Mouse (Mus musculus): ENCODE measurements around the gene Msh3. TPM values are rescaled to one million over a fixed set of nuclear protein-coding genes. Genes with fewer than 3 reads are reported as not detected.
"Not testable (repeated sequence)": the region's sequence is repeated elsewhere in the genome, so short reads cannot be mapped to it uniquely, and the experiment has no call there.

Gene Msh3
- 12.6 and 14.6 TPM in 2 replicates for polyA plus RNA-seq (2015; fragmentation: Nextera tagmentation; extraction: Ambion mirVana)

DNA sequence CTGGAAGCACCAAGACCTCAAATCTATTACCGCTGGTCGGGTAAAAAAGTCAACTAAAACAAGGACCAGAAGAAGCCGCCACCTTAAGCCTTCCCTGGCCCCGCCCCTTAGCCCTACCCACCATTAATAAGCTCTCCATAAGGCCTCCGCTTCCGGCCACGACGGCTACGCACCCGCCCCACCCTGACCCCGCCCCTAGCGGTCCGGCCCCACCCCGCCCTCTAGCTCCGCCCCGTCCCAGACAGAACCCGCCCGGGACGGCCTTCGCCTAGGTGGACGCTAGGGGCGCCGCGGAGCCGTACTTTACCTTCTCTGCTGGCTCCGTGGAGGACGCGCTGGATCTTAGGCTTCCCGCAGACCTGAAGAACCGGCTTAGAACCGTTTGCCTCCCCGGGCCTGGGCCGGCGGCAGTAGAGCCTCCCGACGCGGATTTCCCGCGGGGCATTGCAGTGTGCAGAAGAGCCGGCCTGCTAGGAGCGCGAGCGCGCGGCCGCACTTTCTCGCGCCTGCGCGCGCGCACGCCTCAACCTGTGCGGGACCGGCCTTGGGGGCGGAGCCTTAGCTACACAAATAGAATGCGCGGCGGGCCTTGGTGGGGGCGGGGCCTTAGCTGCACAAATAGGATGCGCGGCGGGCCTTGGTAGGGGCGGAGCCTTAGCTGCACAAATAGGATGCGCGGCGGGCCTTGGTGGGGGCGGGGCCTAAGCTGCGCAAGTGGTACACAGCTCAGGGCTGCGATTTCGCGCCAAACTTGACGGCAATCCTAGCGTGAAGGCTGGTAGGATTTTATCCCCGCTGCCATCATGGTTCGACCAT, at the start of gene Msh3, which contains the start of gene Dhfr:
Gene Msh3, minus strand, starts transcription at position 548 of the 816 bp plus-strand sequence.
Gene Dhfr, plus strand, starts transcription at position 271 of the 816 bp plus-strand sequence.
- under 1% methylated on average over 76 of the region's 76 CpGs for WGBS
- H3K9ac ChIP-seq = peak within 1 kb of the TSS; percentile 87
- H3K4me3 ChIP-seq = peak within 1 kb of the TSS; percentile 65
- H3K27ac ChIP-seq (replicated peaks) = peak within 1 kb of the TSS; percentile 90
- H3K9me3 ChIP-seq = no peaks in the 10 kb centered on the region
- peaks cover 25% of the 10 kb centered on the region for H3K4me1 ChIP-seq
- H3K27me3 ChIP-seq (replicated peaks) = no peaks in the 10 kb centered on the region
- peaks cover 29% of the 10 kb centered on the region for H3K36me3 ChIP-seq
- H3K4me2 ChIP-seq = peak within 1 kb of the TSS; percentile 98
- ATAC-seq (ENCODE audit: extremely low read depth, insufficient number of reproducible peaks, low FRiP score, low TSS enrichment) = peak; percentile 97

DNA sequence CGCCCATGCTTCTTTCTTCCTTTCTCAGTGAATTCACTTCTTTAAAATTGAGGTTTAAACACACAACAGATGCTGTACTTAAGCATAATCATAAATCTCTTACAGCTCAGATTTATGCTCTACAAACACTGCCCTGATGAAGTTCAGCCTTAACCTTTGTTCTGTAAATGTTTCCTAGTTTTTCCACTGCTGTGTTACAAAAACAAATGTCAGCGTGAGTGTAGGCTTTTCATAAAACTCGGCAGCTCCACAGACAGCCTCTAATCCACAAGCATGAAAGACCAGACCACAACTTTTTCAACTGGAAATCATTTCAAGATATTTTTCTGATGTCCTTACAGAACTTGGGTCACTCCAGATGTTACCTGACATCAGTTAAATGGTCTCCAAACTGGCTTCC, 48.7 kb upstream of the Msh3 start:
- no peak overlapping the region for H3K27ac ChIP-seq (replicated peaks)
- H3K4me1 ChIP-seq = no peaks in the 10 kb centered on the region
- H3K27me3 ChIP-seq (replicated peaks) = no peaks in the 10 kb centered on the region
- no peaks in the 10 kb centered on the region for H3K9me3 ChIP-seq
- no peak for ATAC-seq (ENCODE audit: extremely low read depth, insufficient number of reproducible peaks, low FRiP score, low TSS enrichment)
- H3K4me3 ChIP-seq = no peak overlapping the region
- 76% methylated on average over 3 of the region's 3 CpGs for WGBS
- H3K36me3 ChIP-seq = no peaks in the 10 kb centered on the region
- no peak overlapping the region for H3K9ac ChIP-seq
- H3K4me2 ChIP-seq = no peak overlapping the region

DNA sequence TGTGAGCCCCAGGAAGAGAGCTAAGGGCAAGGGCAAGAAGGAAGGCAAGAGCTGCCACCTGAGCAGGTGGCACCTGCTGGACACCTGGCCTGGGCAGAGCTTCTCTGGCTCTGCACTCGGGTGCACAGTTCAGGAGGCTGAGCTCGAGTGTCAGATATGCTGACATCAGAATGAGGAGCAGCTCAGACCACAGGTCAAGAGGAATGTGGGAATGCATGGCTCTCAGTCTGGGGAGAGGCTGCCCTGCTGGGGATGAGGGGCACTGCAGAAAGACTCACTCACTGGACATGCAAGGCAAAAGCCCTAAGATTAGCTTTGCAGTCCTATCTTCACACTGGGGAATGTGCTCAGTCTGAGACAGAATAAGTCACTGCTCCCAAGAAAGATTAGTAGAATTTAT, 47.3 kb upstream of the Msh3 start:
- Histone ChIP-seq H3K4me1 (no peaks in the 10 kb centered on the region), H3K27ac (replicated peaks) (no peak overlapping the region), H3K36me3 (no peaks in the 10 kb centered on the region), H3K9ac (no peak overlapping the region), H3K4me3 (no peak overlapping the region), H3K9me3 (no peaks in the 10 kb centered on the region), H3K4me2 (no peak overlapping the region), H3K27me3 (replicated peaks) (no peaks in the 10 kb centered on the region)
- 16% methylated on average over 2 of the region's 2 CpGs for WGBS
- no peak for ATAC-seq (ENCODE audit: extremely low read depth, insufficient number of reproducible peaks, low FRiP score, low TSS enrichment)

GRCm38 (mm10) chr13:92398491-92399384, 43.9 kb upstream of the Msh3 start:
- H3K4me3 ChIP-seq = no peak overlapping the region
- H3K9me3 ChIP-seq = no peaks in the 10 kb centered on the region
- H3K27ac ChIP-seq (replicated peaks) = no peak overlapping the region
- H3K27me3 ChIP-seq (replicated peaks) = no peaks in the 10 kb centered on the region
- H3K4me2 ChIP-seq = no peak overlapping the region
- ATAC-seq (ENCODE audit: extremely low read depth, insufficient number of reproducible peaks, low FRiP score, low TSS enrichment) = no peak
- WGBS = 63% methylated on average over 11 of the region's 11 CpGs
- no peak overlapping the region for H3K9ac ChIP-seq
- H3K36me3 ChIP-seq = no peaks in the 10 kb centered on the region
- no peaks in the 10 kb centered on the region for H3K4me1 ChIP-seq

GRCm38 (mm10) chr13:92393047-92393661, 38.4 kb upstream of the Msh3 start:
- Histone ChIP-seq H3K9me3 (no peaks in the 10 kb centered on the region), H3K4me1 (no peaks in the 10 kb centered on the region), H3K27ac (replicated peaks) (no peak overlapping the region), H3K36me3 (no peaks in the 10 kb centered on the region), H3K27me3 (replicated peaks) (no peaks in the 10 kb centered on the region), H3K9ac (no peak overlapping the region), H3K4me2 (no peak overlapping the region), H3K4me3 (no peak overlapping the region)
- WGBS = 75% methylated on average over 12 of the region's 12 CpGs
- ATAC-seq (ENCODE audit: extremely low read depth, insufficient number of reproducible peaks, low FRiP score, low TSS enrichment) = no peak

DNA sequence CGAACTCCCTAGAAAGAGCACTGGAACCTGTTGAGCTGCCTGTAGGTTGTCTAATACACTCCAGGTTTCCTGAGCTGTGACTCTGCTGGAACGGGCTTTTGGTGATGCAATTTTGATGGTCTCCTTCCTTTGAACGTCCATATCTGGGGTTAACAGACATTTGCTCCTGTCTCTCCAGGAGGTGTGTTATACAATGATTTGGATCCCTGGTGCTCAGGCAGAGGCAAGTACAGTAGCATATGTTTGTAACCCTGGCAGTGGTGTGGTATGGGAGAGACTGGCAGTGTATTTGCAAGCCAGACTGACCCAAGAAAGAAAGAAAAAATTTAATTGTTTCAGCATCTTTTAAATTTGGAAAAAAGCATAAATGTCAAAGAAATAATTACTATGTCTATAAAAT, 32.6 kb upstream of the Msh3 start:
- H3K9ac ChIP-seq = no peak overlapping the region
- H3K4me2 ChIP-seq = no peak overlapping the region
- no peaks in the 10 kb centered on the region for H3K9me3 ChIP-seq
- no peaks in the 10 kb centered on the region for H3K27me3 ChIP-seq (replicated peaks)
- H3K27ac ChIP-seq (replicated peaks) = no peak overlapping the region
- ATAC-seq (ENCODE audit: extremely low read depth, insufficient number of reproducible peaks, low FRiP score, low TSS enrichment) = no peak
- H3K36me3 ChIP-seq = peaks cover 15% of the 10 kb centered on the region
- no peak overlapping the region for H3K4me3 ChIP-seq
- H3K4me1 ChIP-seq = no peaks in the 10 kb centered on the region
- WGBS = 71% methylated on average over 3 of the region's 3 CpGs

DNA sequence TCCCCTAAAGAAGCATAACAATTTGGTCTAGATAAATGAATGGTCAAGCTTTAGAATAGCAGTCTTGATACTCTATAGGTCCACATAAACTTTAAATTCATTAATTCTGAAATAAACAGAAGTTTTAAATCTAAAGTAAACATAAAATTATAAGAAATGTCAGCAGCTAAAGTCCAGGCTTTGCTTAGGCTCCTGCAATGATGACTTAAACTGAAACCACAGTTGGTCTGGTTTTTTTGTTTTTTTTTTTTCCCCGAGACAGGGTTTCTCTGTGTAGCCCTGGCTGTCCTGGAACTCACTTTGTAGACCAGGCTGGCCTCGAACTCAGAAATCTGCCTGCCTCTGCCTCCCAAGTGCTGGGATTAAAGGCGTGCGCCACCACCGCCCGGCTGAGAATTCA, 16.7 kb upstream of the Msh3 start:
- H3K9me3 ChIP-seq; ATAC-seq (ENCODE audit: extremely low read depth, insufficient number of reproducible peaks, low FRiP score, low TSS enrichment); H3K4me2 ChIP-seq; H3K4me3 ChIP-seq; H3K27ac ChIP-seq (replicated peaks); H3K27me3 ChIP-seq (replicated peaks); H3K4me1 ChIP-seq; H3K9ac ChIP-seq: not testable (repeated sequence)
- H3K36me3 ChIP-seq = peaks cover 65% of the 10 kb centered on the region
- 91% methylated on average over 6 of the region's 6 CpGs for WGBS

- 87% methylated on average over 3 of the region's 3 CpGs for WGBS
- H3K36me3 ChIP-seq = peaks cover 66% of the 10 kb centered on the region
- no peak overlapping the region for H3K27ac ChIP-seq (replicated peaks)
- ATAC-seq (ENCODE audit: extremely low read depth, insufficient number of reproducible peaks, low FRiP score, low TSS enrichment) = no peak
- H3K9me3 ChIP-seq = 0 out of 2 replicates have a peak, but pooled peaks cover 2% of the 10 kb centered on the region
- H3K9ac ChIP-seq = no peak overlapping the region
- H3K4me1 ChIP-seq = no peaks in the 10 kb centered on the region
- H3K27me3 ChIP-seq (replicated peaks) = no peaks in the 10 kb centered on the region
- H3K4me2 ChIP-seq = no peak overlapping the region
- no peak overlapping the region for H3K4me3 ChIP-seq
These were observed 16.0 kb upstream of the Msh3 start for GRCm38 (mm10) chr13:92370811-92371210.

DNA sequence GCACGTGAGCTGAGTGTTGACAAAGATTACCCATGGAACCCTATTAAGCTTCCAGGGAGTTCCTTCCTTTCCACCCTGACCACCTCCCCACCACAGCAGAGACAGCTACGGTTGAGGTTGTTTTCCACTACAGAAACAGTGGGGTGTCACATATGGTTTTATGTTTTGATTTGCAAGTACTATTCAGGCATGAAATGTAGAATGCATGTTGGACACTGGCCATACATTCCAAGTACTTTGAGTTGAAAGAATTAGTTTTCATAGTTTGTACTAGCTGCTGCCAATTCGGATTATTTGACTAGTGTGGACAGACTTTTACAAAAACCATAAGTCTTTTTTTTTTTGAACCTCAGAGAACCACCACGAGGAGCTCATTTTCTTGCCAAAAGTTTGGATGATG, 10.5 kb upstream of the Msh3 start:
- Histone ChIP-seq H3K9me3 (0 out of 2 replicates have a peak, but pooled peaks cover 2% of the 10 kb centered on the region), H3K27me3 (replicated peaks) (no peaks in the 10 kb centered on the region), H3K4me3 (no peak overlapping the region), H3K27ac (replicated peaks) (no peak overlapping the region), H3K9ac (no peak overlapping the region), H3K36me3 (peaks cover 70% of the 10 kb centered on the region), H3K4me2 (no peak overlapping the region), H3K4me1 (no peaks in the 10 kb centered on the region)
- ATAC-seq (ENCODE audit: extremely low read depth, insufficient number of reproducible peaks, low FRiP score, low TSS enrichment) = no peak
- WGBS = 69% methylated on average over 4 of the region's 4 CpGs

DNA sequence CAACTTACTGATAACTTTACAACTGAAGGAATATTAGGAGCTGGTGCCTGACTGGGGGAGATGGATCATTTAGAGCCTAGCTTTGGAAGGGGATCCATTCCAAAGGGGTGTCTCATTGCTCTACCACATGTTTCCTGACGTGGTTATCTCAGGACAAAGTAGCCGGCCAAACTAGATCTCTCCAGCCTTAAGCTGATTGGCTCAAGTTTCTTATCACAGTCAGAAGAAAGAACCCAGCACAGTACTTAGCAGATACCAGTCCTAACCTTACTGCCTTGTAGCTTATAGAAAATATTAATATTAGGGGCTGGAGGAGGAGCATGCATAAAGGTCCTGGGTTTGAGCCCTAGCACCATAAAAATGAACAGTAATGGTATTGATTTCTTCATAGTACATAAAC, 6.8 kb upstream of the Msh3 start:
- Histone ChIP-seq H3K27ac (replicated peaks) (no peak overlapping the region), H3K9me3 (no peaks in the 10 kb centered on the region), H3K4me2 (no peak overlapping the region), H3K27me3 (replicated peaks) (no peaks in the 10 kb centered on the region), H3K4me1 (peaks cover 2% of the 10 kb centered on the region), H3K9ac (no peak overlapping the region), H3K4me3 (no peak overlapping the region), H3K36me3 (peaks cover 61% of the 10 kb centered on the region)
- WGBS = 33% methylated on average over 2 of the region's 2 CpGs
- no peak for ATAC-seq (ENCODE audit: extremely low read depth, insufficient number of reproducible peaks, low FRiP score, low TSS enrichment)

DNA sequence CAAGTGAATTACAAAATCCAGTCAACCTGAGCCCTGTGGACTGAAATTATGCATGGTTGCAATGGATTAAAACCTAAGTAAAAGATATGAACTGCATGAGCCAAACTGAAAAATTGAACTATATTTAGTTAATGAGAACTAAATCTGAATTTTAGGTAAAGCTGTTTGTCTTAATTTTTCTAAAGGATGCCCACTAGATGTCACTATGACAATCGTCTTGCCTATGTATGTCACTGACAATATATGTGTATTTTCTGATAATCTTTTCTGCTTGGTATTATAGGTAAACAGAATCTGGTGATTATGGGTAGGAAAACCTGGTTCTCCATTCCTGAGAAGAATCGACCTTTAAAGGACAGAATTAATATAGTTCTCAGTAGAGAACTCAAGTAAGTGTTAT, 2.8 kb upstream of the Msh3 start:
- no peak overlapping the region for H3K4me3 ChIP-seq
- H3K4me1 ChIP-seq = peaks cover 25% of the 10 kb centered on the region
- no peaks in the 10 kb centered on the region for H3K9me3 ChIP-seq
- no peak overlapping the region for H3K4me2 ChIP-seq
- H3K27ac ChIP-seq (replicated peaks) = no peak overlapping the region
- no peak for ATAC-seq (ENCODE audit: extremely low read depth, insufficient number of reproducible peaks, low FRiP score, low TSS enrichment)
- peaks cover 41% of the 10 kb centered on the region for H3K36me3 ChIP-seq
- WGBS = 37% methylated on average over 2 of the region's 2 CpGs
- no peaks in the 10 kb centered on the region for H3K27me3 ChIP-seq (replicated peaks)
- H3K9ac ChIP-seq = no peak overlapping the region

Measured in heart, embryonic 13.5 days (tissue).